Mouse (Mus musculus) retina, postnatal 1 day (tissue): ENCODE data around the gene Rxrg.
A peak's percentile ranks its signal among the peaks of the same experiment; 100 is the strongest.

ENCODE experiments used
- DNase-seq: peaks from one replicate; pipeline ENCODE4 v3.0.0-alpha.2; 2012

Gene Rxrg

GRCm38 (mm10) chr1:167598255-167599081, at the start of gene Rxrg:
Rxrg (plus strand) TSS chr1:167598384.
- peak; percentile 87 for DNase-seq

DNA sequence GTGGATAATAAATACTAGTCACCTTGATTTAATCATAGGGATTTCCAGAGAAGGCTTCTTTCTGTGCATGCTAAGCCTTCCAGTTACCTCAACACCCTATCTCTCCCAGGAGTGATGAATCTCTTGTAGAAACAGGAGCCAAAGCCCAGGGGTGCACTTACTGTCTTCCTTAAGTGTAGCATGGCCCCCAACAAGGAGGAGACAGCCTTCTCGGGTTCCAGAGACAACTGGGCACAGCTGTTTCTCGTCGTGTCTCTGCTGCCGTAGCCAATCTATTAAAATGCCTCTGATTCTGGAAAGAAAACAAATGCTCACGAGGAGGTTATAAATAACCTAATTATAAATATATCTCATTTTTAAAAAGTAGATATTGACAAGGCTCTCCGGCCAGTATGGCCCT, 48.9 kb upstream of the Rxrg start:
- DNase-seq = no peak

DNA sequence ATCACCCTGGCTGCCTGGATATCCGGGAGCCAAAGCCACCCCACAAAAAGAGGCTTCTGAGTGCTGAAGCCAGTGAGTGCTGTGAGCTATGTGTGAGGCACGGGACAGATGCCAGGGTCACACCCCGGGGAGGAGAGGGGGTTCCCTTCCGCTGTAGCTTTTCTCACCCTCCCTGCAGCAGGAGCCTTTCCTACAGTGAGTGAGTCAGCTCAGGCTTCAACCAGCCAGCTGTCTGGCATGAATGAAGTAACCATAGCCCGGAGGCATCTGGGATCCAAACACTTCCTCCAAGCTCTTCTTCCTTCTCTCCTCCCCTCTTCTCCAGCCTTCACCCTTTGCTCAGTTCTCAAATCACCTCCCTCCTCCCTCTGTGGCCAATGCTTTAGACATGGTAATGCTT, 46.6 kb upstream of the Rxrg start:
- DNase-seq = peak; percentile 21

DNA sequence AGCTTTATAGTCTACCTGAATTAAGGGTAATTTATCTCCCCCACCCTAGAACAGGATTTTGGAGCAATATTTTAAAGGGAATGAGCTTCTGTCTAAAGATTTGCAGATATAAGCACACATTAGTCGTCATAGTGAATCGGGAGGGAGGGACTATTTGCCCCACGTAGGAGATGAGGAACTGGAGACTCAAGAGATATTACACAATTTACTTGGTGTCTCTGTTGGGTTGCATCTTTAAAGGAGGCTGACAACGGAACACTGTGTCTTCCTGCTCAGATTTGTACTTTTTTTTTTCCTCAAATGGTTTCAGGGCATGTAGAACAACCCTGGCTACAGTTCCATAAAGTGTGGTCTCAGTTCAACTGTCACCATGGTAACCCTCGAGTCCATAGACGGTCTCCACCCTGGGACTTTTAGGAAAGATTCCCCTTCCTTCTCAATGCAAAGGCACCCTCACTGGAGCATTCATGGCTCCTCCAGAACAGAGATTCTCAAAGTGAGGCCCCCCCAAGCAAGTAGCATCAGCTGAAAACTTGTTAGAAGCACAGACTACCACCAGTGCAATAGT, 44.1 kb upstream of the Rxrg start:
- no peak for DNase-seq

GRCm38 (mm10) chr1:167566571-167566970, 31.6 kb upstream of the Rxrg start:
- DNase-seq = no peak

GRCm38 (mm10) chr1:167579131-167579530, 19.1 kb upstream of the Rxrg start:
- DNase-seq = no peak

DNA sequence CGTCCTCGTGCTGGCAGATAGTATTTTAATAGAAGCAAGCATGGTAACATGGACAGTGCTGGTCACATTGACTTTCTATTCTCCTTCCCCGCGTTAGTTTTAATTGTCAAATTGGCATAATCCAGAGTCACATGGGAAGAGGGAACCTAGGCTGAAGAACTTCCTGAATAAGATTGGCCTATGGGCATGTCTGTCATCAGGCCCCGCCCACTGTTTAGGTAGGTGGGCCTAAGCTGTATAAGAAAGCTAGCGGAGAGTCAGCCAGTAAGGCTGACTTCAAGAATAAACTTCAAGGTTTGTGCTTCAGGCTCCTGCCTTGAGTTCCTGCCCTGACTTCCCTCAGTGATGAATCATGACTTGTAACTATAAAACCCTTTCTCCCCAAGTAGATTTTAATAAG, 15.0 kb upstream of the Rxrg start:
- DNase-seq = peak; percentile 39

DNA sequence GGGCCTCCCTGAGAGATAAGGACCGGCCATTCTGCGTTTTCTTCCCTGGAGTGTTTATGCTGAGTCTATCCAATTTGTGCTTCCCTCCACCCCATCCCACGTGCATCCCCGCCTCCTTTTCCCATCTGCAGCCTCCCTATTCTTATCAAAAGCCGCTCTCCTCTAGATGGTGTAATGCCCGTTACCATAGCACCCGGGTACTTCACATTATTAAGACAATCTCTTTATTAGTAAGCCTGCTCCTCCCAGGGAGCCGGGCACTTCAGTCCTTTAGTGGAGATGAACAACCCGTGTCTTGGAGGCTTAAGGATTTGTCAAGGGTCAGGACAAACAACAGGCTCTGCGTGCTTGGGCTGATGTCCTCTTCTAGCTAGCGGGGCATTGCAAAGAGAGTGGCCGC, 14.3 kb upstream of the Rxrg start:
- DNase-seq = peak; percentile 72

GRCm38 (mm10) chr1:167588747-167589558, 9.2 kb upstream of the Rxrg start:
- DNase-seq = no peak

- no peak for DNase-seq
These were observed 6.0 kb upstream of the Rxrg start for GRCm38 (mm10) chr1:167592175-167592574.

GRCm38 (mm10) chr1:167599211-167599735, 1.1 kb downstream of the Rxrg start:
- peak; percentile 23 for DNase-seq

DNA sequence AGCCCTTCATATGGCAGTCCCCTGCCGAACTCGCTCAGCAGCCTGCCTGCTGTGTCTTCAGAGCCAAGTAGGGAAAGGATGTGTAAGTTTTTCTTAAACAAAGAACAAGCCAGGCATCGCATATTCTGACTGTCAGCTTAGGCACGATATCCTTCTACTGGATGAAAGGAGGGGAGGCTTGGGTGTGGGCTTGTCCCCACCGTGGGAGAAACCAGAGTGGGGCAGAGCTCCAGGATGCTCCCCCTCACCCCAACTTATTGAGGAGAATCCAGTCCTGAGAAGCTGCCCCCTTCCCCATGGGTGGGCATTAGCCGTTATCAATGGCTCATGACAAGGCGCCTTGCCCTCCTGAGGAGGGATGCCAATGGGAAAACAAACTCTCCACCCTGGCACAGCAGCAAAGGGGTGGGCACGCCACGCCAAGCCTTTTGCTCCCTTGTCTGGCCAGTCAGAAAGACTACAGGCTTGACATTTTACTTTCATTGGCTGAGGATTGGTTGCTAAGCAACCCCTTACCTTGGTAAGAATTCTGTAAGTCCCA, 10.1 kb downstream of the Rxrg start:
- peak; percentile 49 for DNase-seq

DNA sequence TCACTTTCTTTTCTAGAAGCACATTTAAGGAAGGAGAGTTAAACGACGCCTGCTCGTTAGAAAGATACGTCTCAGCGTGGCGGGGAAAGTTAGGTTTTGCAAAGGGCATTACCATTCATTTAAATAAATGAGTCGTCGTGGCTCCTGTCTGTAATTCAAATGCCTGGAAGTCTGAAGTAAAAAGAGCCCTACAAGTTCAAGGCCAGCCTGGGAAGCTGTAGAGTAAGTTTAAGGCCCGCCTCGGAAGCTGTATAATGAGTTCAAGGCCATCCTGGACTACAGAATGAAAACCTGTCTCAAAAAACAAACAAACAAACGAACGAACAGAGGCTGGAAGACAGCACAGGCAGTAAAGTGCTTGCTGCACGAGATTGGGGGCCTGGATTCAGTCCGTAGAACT, 18.9 kb downstream of the Rxrg start:
- no peak for DNase-seq

DNA sequence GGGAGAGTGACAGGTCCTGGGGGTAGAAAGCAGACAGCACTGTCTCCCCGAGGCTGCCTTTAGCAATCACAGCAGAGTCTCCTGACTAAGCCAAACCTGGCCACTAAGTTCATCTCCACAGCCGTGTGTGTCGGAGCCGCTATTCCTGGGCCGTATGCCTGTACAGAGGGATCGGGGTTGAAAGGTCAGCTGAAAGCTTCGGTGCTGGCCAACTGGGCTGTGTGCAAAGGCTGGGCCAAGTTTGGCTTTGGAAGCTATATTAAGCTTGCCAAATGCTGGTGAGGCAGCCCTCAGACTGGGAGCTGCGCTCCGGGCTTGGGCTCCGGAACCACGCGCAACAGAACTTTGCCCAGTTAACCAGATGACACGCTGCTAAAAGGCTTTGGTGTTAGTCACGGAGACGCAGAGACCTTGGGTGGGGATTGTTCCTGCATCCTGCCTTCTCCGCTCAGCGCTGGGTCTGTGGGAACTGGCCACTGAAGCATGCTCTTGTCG, 19.9 kb downstream of the Rxrg start:
- DNase-seq = no peak

DNA sequence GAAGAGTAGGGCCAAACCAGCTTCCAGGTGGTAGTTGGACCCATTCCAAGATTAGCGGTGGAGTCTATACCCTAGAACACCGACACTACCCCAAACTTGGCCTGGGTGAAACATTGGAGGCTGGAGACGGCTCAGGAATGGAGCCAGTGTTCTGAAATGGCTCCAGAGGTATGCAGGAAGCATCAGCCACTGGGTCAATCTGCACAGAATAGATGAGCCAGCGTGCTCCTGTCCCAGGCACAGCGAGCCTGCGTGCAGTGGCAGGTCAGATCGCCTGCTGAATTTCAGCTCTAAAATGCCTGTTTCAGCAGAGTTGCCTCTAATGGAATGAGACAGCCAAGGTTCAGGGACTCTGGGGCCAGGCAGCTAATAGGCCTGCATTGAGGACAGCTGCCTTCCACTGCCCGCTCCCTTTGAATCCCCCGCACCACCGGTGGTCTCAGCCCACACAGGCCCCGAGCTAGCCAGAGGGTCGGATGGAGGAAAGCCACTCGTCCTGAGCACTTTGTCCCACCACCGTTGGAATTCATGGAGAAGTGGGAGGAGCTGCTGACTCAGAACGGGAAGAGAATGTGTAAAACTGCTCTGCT, 22.1 kb downstream of the Rxrg start:
- DNase-seq = peak; percentile 53

DNA sequence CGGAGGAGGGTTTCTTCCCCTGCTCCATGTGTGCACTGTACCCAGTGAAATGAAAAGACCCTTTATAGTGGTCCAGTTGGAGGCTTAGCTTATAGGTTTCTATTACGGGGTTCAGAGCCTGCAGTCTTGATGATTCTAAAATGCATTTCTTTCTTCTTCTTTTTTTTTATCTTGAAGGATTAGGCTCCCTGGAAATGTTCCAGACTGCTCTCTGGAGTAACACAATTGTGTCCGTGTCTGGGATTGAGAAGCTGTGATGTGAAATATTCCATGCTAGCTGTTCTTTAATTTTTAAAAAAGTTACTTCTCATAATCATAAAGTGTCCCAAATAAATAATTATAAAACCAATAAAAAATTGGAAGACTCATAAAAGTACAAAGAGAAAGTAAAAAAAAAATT, 26.9 kb downstream of the Rxrg start:
- no peak for DNase-seq

DNA sequence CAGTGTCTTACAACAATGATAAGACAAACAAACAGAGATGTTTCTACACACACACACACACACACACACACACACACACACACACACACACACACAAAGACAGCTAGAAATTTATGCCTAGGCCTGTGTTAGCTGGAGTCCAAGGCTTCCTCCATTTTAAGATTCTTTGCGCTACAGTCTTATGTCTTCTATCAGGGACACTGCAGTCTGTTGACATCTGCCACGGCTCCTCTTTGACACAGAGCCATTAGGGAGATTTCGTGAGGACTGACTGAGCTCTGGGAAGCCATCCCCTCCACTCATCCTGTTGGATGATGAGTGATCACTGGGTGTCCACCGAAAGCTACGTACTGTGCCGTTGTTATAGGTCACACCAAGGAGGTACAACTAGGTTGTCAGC, 33.6 kb downstream of the Rxrg start:
- DNase-seq = no peak

GRCm38 (mm10) chr1:167635702-167636101, 37.5 kb downstream of the Rxrg start:
- DNase-seq = no peak

DNA sequence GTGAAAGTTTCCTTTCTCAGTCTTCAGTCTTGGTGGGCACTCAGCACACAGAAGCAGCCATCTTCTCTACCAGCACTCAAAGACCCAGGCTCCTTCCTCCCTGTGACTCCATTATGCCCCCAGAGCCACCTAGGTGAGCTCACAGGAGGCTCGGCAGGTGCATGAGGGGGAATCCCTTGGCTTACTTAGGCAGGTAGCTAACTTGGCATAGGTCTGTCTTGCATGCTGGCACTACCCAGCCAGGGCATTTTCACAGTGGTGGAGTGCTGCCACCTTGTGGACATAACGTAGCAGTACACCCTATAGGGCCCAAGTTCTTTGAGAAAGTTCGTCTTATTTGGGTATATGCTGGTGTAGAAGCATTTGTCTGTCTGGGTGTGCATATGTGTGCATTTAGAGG, 38.8 kb downstream of the Rxrg start:
- peak; percentile 80 for DNase-seq

GRCm38 (mm10) chr1:167638053-167638452, 39.9 kb downstream of the Rxrg start:
- peak; percentile 62 for DNase-seq

DNA sequence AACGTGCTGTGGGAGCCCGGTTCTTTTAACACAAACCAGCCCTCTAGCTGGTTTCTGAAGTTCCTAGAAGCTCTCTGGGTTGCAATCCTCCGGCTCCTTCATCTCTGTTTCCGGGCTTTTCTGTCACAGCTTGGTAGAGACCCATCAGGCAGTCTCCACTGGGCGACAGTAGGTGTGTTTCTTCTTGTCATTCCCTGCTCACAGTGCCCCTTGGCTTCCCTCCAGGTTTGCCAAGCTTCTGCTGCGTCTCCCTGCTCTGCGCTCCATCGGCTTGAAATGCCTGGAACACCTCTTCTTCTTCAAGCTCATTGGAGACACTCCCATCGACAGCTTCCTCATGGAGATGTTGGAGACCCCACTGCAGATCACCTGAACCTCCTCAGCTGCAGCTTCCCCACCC, 40.7 kb downstream of the Rxrg start:
- DNase-seq = no peak

- DNase-seq = peak; percentile 82
These were observed 46.8 kb downstream of the Rxrg start for GRCm38 (mm10) chr1:167644866-167645537.
